Mouse (Mus musculus) kidney, postnatal 0 days (tissue): Measurements from ENCODE around the gene Rcan2. TPM values are rescaled to one million over a fixed set of nuclear protein-coding genes. Genes with fewer than 3 reads are reported as not detected.

Experiments
- ATAC-seq: fragments of 200-750 bp; cut with Nextera tagmentation; replicated peaks from 2 replicates; pipeline ENCODE4 v1.8.0; 2017; ENCODE audit warnings: low read depth, moderate number of reproducible peaks, moderate TSS enrichment, moderate library complexity; ENCODE audit not compliant: low FRiP score
- DNase-seq: peaks from one replicate; pipeline ENCODE4 v3.0.0-alpha.2; 2016; ENCODE audit warnings: low spot score
- H3K27ac ChIP-seq: fragments of 300-500 bp; sonication (generic); 2 replicates; pipeline ENCODE4 v1.5.1; 2014; ENCODE audit warnings: mild to moderate bottlenecking
- H3K27me3 ChIP-seq: fragments of 300-500 bp; sonication (generic); 2 replicates; pipeline ENCODE4 v1.6.1; 2014; ENCODE audit warnings: low read length, mixed read lengths; ENCODE audit not compliant: insufficient read depth
- H3K36me3 ChIP-seq: fragments of 300-500 bp; sonication (generic); 2 replicates; pipeline ENCODE4 v1.6.1; 2014; ENCODE audit warnings: low read length, mixed read lengths; ENCODE audit not compliant: insufficient read depth
- H3K4me1 ChIP-seq: fragments of 300-500 bp; sonication (generic); replicated peaks from 2 replicates; pipeline ENCODE4 v1.6.1; 2014; ENCODE audit warnings: antibody characterized with exemption, low read length, mixed read lengths; ENCODE audit not compliant: insufficient read depth
- H3K4me2 ChIP-seq: fragments of 300-500 bp; sonication (generic); 2 replicates; pipeline ENCODE4 v1.6.1; 2014; ENCODE audit warnings: mild to moderate bottlenecking, low read length, moderate library complexity, mixed read lengths
- H3K4me3 ChIP-seq: fragments of 300-500 bp; sonication (generic); replicated peaks from 2 replicates; pipeline ENCODE4 v1.5.1; 2014; ENCODE audit warnings: low read depth, low read length
- H3K9ac ChIP-seq: fragments of 300-500 bp; sonication (generic); 2 replicates; pipeline ENCODE4 v1.6.1; 2014; ENCODE audit warnings: low read depth, low read length
- H3K9me3 ChIP-seq: fragments of 300-500 bp; sonication (generic); replicated peaks from 2 replicates; pipeline ENCODE4 v1.6.1; 2016; ENCODE audit warnings: low read length, inconsistent platforms, mixed read lengths
- CTCF ChIP-seq: IDR thresholded peaks from 2 replicates; pipeline ENCODE4 v1.5.1; 2016; ENCODE audit warnings: antibody characterized with exemption, low read depth, mild to moderate bottlenecking, moderate library complexity
- WGBS: fragments of 180-500 bp; shearing (Covaris S2); extraction: QIAGEN DNeasy Blood & Tissue Kit; methylation state at CpG from one replicate; pipeline ENCODE4 v1.1.7; 2014; 5-methylcytosine and 5-hydroxymethylcytosine counted together
- polyA plus RNA-seq: library from polyadenylated mRNA; unstranded; fragments of >200 nt; fragmentation: Nextera tagmentation; extraction: Ambion mirVana; gene quantifications from 2 replicates; pipeline ENCODE4 v1.2.1, GENCODE M21; 2015

Gene Rcan2
- polyA plus RNA-seq, 1 experiment from 2014 or later = 6.9 TPM

GRCm38 (mm10) chr17:44077843-44078160 is 276.7 kb downstream of the Rcan2 start:
- Histone ChIP-seq H3K4me1 (no peaks in the 10 kb centered on the region), H3K4me3 (no peak overlapping the region), H3K4me2 (no peak overlapping the region), H3K9me3 (no peaks in the 10 kb centered on the region), H3K27ac (no peak overlapping the region), H3K27me3 (no peaks in the 10 kb centered on the region), H3K9ac (no peak overlapping the region), H3K36me3 (0 out of 2 replicates have a peak, but pooled peaks cover 2% of the 10 kb centered on the region)
- DNase-seq (no peak), ATAC-seq (no peak)
- WGBS = 65% methylated on average over 2 of the region's 2 CpGs
- TF ChIP-seq CTCF = no peak

- H3K4me3 ChIP-seq = peak within 1 kb of the TSS; percentile 53
- peak within 1 kb of the TSS; percentile 98 for H3K4me2 ChIP-seq
- peak within 1 kb of the TSS; percentile 77 for H3K9ac ChIP-seq
- TF ChIP-seq CTCF = 0 out of 2 replicates have a peak, but pooled peaks have one; percentile 2
- no peaks in the 10 kb centered on the region for H3K27me3 ChIP-seq
- under 1% methylated on average over 30 of the region's 31 CpGs for WGBS
- H3K36me3 ChIP-seq = 0 out of 2 replicates have a peak, but pooled peaks cover 2% of the 10 kb centered on the region
- peak; percentile 83 for DNase-seq
- H3K27ac ChIP-seq = peak within 1 kb of the TSS; percentile 73
- no peaks in the 10 kb centered on the region for H3K9me3 ChIP-seq
- no peaks in the 10 kb centered on the region for H3K4me1 ChIP-seq
- peak; percentile 92 for ATAC-seq
Observed at GRCm38 (mm10) chr17:44078631-44079350, 277.6 kb downstream of the Rcan2 start, which contains the start of gene Enpp5. Enpp5 (plus strand) TSS chr17:44078813.

- no peak for ATAC-seq
- Histone ChIP-seq H3K9ac (no peak overlapping the region), H3K9me3 (no peaks in the 10 kb centered on the region), H3K4me1 (no peaks in the 10 kb centered on the region), H3K4me2 (no peak overlapping the region), H3K27ac (no peak overlapping the region), H3K27me3 (no peaks in the 10 kb centered on the region), H3K4me3 (no peak overlapping the region), H3K36me3 (0 out of 2 replicates have a peak, but pooled peaks cover 2% of the 10 kb centered on the region)
- no peak for TF ChIP-seq CTCF
- WGBS = 81% methylated on average over 4 of the region's 4 CpGs
- DNase-seq = no peak
Observed at GRCm38 (mm10) chr17:44083156-44083555, 282.0 kb downstream of the Rcan2 start.

GRCm38 (mm10) chr17:44088226-44088625 is 287.1 kb downstream of the Rcan2 start:
- no peaks in the 10 kb centered on the region for H3K9me3 ChIP-seq
- ATAC-seq (no peak), DNase-seq (no peak)
- H3K27me3 ChIP-seq = no peaks in the 10 kb centered on the region
- H3K4me1 ChIP-seq = no peaks in the 10 kb centered on the region
- no peak for TF ChIP-seq CTCF
- no peak overlapping the region for H3K4me2 ChIP-seq
- H3K9ac ChIP-seq = no peak overlapping the region
- no peak overlapping the region for H3K27ac ChIP-seq
- WGBS = 89% methylated on average over 3 of the region's 3 CpGs
- H3K36me3 ChIP-seq = no peaks in the 10 kb centered on the region
- H3K4me3 ChIP-seq = no peak overlapping the region

Other genes with a start within 250 kb of the Rcan2 start
- gene Pla2g7, start 233.3 kb upstream of the Rcan2 start, polyA plus RNA-seq = 80.3 and 88.8 TPM in 2 replicates
- gene Tdrd6, start 171.1 kb upstream of the Rcan2 start, polyA plus RNA-seq = 0.26 and 0.58 TPM in 2 replicates
- 6.8 and 7.3 TPM in 2 replicates for gene Slc25a27, start 134.1 kb upstream of the Rcan2 start, polyA plus RNA-seq
- 24.0 and 25.0 TPM in 2 replicates for gene Cyp39a1, start 133.9 kb upstream of the Rcan2 start, polyA plus RNA-seq